ENCODE assay signal across 11 mouse cellular contexts in the genomic region with DNA sequence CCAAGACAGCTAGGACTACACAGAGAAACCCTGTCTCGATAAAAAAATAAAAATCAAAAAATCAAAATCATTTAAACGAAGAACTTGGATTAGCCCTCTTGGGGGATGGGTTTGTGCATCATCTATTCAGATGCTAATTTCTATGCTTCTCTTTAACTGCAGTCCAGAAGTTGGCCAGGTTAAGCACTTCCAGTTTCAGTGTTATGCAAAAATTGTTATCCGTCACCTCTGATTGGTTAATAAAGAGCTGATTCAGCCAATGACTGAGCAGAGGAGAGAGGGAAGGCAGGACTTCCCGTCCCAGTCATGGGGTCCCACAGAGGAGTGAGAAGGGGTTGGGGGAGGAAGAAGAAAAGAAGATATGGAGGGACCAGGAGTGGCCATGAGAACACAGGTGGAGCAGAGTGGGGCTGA. TPM values are rescaled to one million over a fixed set of nuclear protein-coding genes. Genes with fewer than 3 reads are reported as not detected.
DNase-seq lines count a peak whose midpoint lies in the region; ATAC-seq and TF ChIP-seq lines count a peak whose summit lies in the region.
"Had no signal": no experiment of that assay in that cellular context is flagged by ENCODE, and none has a peak within 500 bp of the region (broad histone marks: within the 10 kb centered on the region; RNA-seq: fewer than 3 reads in every experiment).

No protein-coding gene starts in this region.

- H3K4me1 ChIP-seq in kidney, embryonic 15.5 days, result peaks cover 37% of the 10 kb centered on the region
- H3K4me1 ChIP-seq in kidney, embryonic 14.5 days (ENCODE audit: control insufficient read depth, insufficient read depth, low read length), result peaks cover 21% of the 10 kb centered on the region
- no peaks in the 10 kb centered on the region for H3K4me1 ChIP-seq in ES-Bruce4 (ENCODE audit: control insufficient read depth, insufficient read depth, low read length)
- peaks cover 34% of the 10 kb centered on the region for H3K4me1 ChIP-seq in embryonic facial prominence, embryonic 10.5 days
- H3K4me1 ChIP-seq in midbrain, embryonic 13.5 days (replicated peaks), result peaks cover 52% of the 10 kb centered on the region

- H3K27me3 ChIP-seq in kidney, embryonic 15.5 days, result no peaks in the 10 kb centered on the region
- H3K27me3 ChIP-seq in kidney, embryonic 14.5 days (ENCODE audit: control insufficient read depth, insufficient read depth, low read length), result no peaks in the 10 kb centered on the region
- no peaks in the 10 kb centered on the region for H3K27me3 ChIP-seq in ES-Bruce4 (ENCODE audit: control insufficient read depth, insufficient read depth, low read length, poor library complexity, severe bottlenecking)
- H3K27me3 ChIP-seq in embryonic facial prominence, embryonic 10.5 days (replicated peaks; ENCODE audit: low read depth, poor library complexity, severe bottlenecking), result no peaks in the 10 kb centered on the region
- no peaks in the 10 kb centered on the region for H3K27me3 ChIP-seq in midbrain, embryonic 13.5 days

- no peak for DNase-seq in embryonic facial prominence, embryonic 10.5 days (ENCODE audit: low spot score)
- no peak for DNase-seq in MN1 (ENCODE audit: low spot score)
- no peak for DNase-seq in cerebellum, postnatal 10 days
- no peak for DNase-seq in heart, postnatal 10 days
- DNase-seq: cerebellum, postnatal 36 days; kidney, adult 9 months; lung, adult 2 months had no signal

- WGBS in kidney, embryonic 15.5 days, result 65% methylated on average over 4 of the region's 4 CpGs
- 72% methylated on average over 4 of the region's 4 CpGs for WGBS in kidney, embryonic 14.5 days
- 61% methylated on average over 4 of the region's 4 CpGs for WGBS in embryonic facial prominence, embryonic 10.5 days
- WGBS in midbrain, embryonic 13.5 days, result 67% methylated on average over 4 of the region's 4 CpGs

- H3K9me3 ChIP-seq in kidney, embryonic 15.5 days (replicated peaks), result no peaks in the 10 kb centered on the region
- no peaks in the 10 kb centered on the region for H3K9me3 ChIP-seq in kidney, embryonic 14.5 days (ENCODE audit: control insufficient read depth, low read length)
- no peaks in the 10 kb centered on the region for H3K9me3 ChIP-seq in ES-Bruce4 (replicated peaks; ENCODE audit: control insufficient read depth, insufficient read depth, low read length, poor library complexity, severe bottlenecking)
- H3K9me3 ChIP-seq in embryonic facial prominence, embryonic 10.5 days, result no peaks in the 10 kb centered on the region
- no peaks in the 10 kb centered on the region for H3K9me3 ChIP-seq in midbrain, embryonic 13.5 days

- peak; percentile 84 for TF ChIP-seq POLR2A in ES-Bruce4 (IDR thresholded peaks at IDR 0.05; ENCODE audit: insufficient read depth, low read length)

- H3K27ac ChIP-seq in kidney, embryonic 15.5 days, result no peak overlapping the region
- no peak overlapping the region for H3K27ac ChIP-seq in kidney, embryonic 14.5 days (ENCODE audit: low read depth, low read length)
- H3K27ac ChIP-seq in ES-Bruce4 (ENCODE audit: insufficient read depth, low read length), result peak overlapping the region; percentile 98
- no peak overlapping the region for H3K27ac ChIP-seq in embryonic facial prominence, embryonic 10.5 days (replicated peaks)
- no peak overlapping the region for H3K27ac ChIP-seq in midbrain, embryonic 13.5 days

- H3K9ac ChIP-seq in kidney, embryonic 15.5 days, result no peak overlapping the region
- H3K9ac ChIP-seq in kidney, embryonic 14.5 days (ENCODE audit: low read depth, low read length), result no peak overlapping the region
- H3K9ac ChIP-seq in ES-Bruce4 (ENCODE audit: low read depth, poor library complexity, severe bottlenecking), result peak overlapping the region; percentile 80
- H3K9ac ChIP-seq in midbrain, embryonic 13.5 days (replicated peaks), result no peak overlapping the region

- H3K4me2 ChIP-seq in kidney, embryonic 15.5 days, result peak overlapping the region; percentile 77; the same call in 1 of the 2 replicates
- H3K4me2 ChIP-seq in kidney, embryonic 14.5 days (replicated peaks; ENCODE audit: low read depth, low read length), result no peak overlapping the region; the same call in 1 of the 2 replicates
- no peak overlapping the region; the same call in 1 of the 2 replicates for H3K4me2 ChIP-seq in midbrain, embryonic 13.5 days (replicated peaks)

- TF ChIP-seq EP300 in ES-Bruce4 (IDR thresholded peaks at IDR 0.05; ENCODE audit: insufficient read depth, low read depth, low read length), result no peak

- H3K4me3 ChIP-seq in kidney, embryonic 15.5 days (replicated peaks), result no peak overlapping the region
- H3K4me3 ChIP-seq in kidney, embryonic 14.5 days (ENCODE audit: low read length), result no peak overlapping the region
- peak overlapping the region; percentile 99 for H3K4me3 ChIP-seq in ES-Bruce4 (ENCODE audit: low read depth, low read length)
- H3K4me3 ChIP-seq in embryonic facial prominence, embryonic 10.5 days, result peak overlapping the region; percentile 34
- 0 out of 2 replicates have a peak overlapping the region, but pooled peaks have one; percentile 4 for H3K4me3 ChIP-seq in midbrain, embryonic 13.5 days (replicated peaks)

- H3K36me3 ChIP-seq in kidney, embryonic 15.5 days, result peaks cover 28% of the 10 kb centered on the region
- peaks cover 28% of the 10 kb centered on the region for H3K36me3 ChIP-seq in kidney, embryonic 14.5 days (ENCODE audit: control insufficient read depth, insufficient read depth, low read length)
- H3K36me3 ChIP-seq in ES-Bruce4 (ENCODE audit: control insufficient read depth, insufficient read depth, low read length, poor library complexity, severe bottlenecking), result peaks cover 9% of the 10 kb centered on the region; the same call in 1 of the 2 replicates
- H3K36me3 ChIP-seq in embryonic facial prominence, embryonic 10.5 days (replicated peaks), result peaks cover 34% of the 10 kb centered on the region
- peaks cover 23% of the 10 kb centered on the region for H3K36me3 ChIP-seq in midbrain, embryonic 13.5 days

- TF ChIP-seq CTCF in ES-Bruce4 (IDR thresholded peaks at IDR 0.05; ENCODE audit: low read depth, low read length), result no peak

- intact Hi-C loops in heart, postnatal 10 days (cut with DNase I), result no loop called here

- no peak for ATAC-seq in kidney, embryonic 15.5 days (replicated peaks; ENCODE audit: low FRiP score)
- ATAC-seq in kidney, embryonic 14.5 days (ENCODE audit: low FRiP score, low TSS enrichment), result no peak
- ATAC-seq in midbrain, embryonic 13.5 days, result no peak

RNA-seq across cellular contexts. Expression of a gene that starts 1.9 kb away (rescaled TPM):
- polyA plus RNA-seq in kidney, embryonic 15.5 days (2015; fragmentation: Nextera tagmentation; extraction: Ambion mirVana), result 27.3 and 29.4 TPM in 2 replicates
- polyA plus RNA-seq in kidney, embryonic 14.5 days (2014; fragmentation: Nextera tagmentation; extraction: Ambion mirVana), result 13.5 and 26.0 TPM in 2 replicates
- 73.2 and 73.4 TPM in 2 replicates for polyA plus RNA-seq in ES-Bruce4 (2011; ENCODE audit: insufficient read depth, insufficient read length, low read depth, missing spikeins)
- 39.2 TPM in 2 replicates for polyA plus RNA-seq in embryonic facial prominence, embryonic 10.5 days (2016; fragmentation: Nextera tagmentation; extraction: Ambion mirVana)
- 30.3 and 30.8 TPM in 2 replicates for polyA plus RNA-seq in midbrain, embryonic 13.5 days (2015; fragmentation: Nextera tagmentation; extraction: Ambion mirVana)
- total RNA-seq in heart, postnatal 10 days (2021), result 10 to 100 TPM; 33.7 to 36.6 TPM

RNA-seq across cellular contexts. Expression of a gene that starts 2.2 kb away (rescaled TPM):
- polyA plus RNA-seq in kidney, embryonic 15.5 days (2015; fragmentation: Nextera tagmentation; extraction: Ambion mirVana), result 78.6 and 84.5 TPM in 2 replicates
- 81.3 and 95.2 TPM in 2 replicates for polyA plus RNA-seq in kidney, embryonic 14.5 days (2014; fragmentation: Nextera tagmentation; extraction: Ambion mirVana)
- 53.9 and 56.6 TPM in 2 replicates for polyA plus RNA-seq in ES-Bruce4 (2011; ENCODE audit: insufficient read depth, insufficient read length, low read depth, missing spikeins)
- polyA plus RNA-seq in embryonic facial prominence, embryonic 10.5 days (2016; fragmentation: Nextera tagmentation; extraction: Ambion mirVana), result 43.5 and 44.9 TPM in 2 replicates
- 78.7 and 81.1 TPM in 2 replicates for polyA plus RNA-seq in midbrain, embryonic 13.5 days (2015; fragmentation: Nextera tagmentation; extraction: Ambion mirVana)
- total RNA-seq in heart, postnatal 10 days (2021), result 10 to 100 TPM; 46.4 to 50.6 TPM

RNA-seq across cellular contexts. Expression of a gene that starts 13.8 kb away (rescaled TPM):
- 76.0 and 81.8 TPM in 2 replicates for polyA plus RNA-seq in kidney, embryonic 15.5 days (2015; fragmentation: Nextera tagmentation; extraction: Ambion mirVana)
- 75.1 and 109 TPM in 2 replicates for polyA plus RNA-seq in kidney, embryonic 14.5 days (2014; fragmentation: Nextera tagmentation; extraction: Ambion mirVana)
- 108 and 112 TPM in 2 replicates for polyA plus RNA-seq in ES-Bruce4 (2011; ENCODE audit: insufficient read depth, insufficient read length, low read depth, missing spikeins)
- polyA plus RNA-seq in embryonic facial prominence, embryonic 10.5 days (2016; fragmentation: Nextera tagmentation; extraction: Ambion mirVana), result 60.4 and 72.1 TPM in 2 replicates
- 60.6 and 62.3 TPM in 2 replicates for polyA plus RNA-seq in midbrain, embryonic 13.5 days (2015; fragmentation: Nextera tagmentation; extraction: Ambion mirVana)
- 100 to 1,000 TPM; 180 to 190 TPM for total RNA-seq in heart, postnatal 10 days (2021)

RNA-seq across cellular contexts. Expression of a gene that starts 42.9 kb away (rescaled TPM):
- 0.32 and 0.43 TPM in 2 replicates for polyA plus RNA-seq in kidney, embryonic 15.5 days (2015; fragmentation: Nextera tagmentation; extraction: Ambion mirVana)
- polyA plus RNA-seq in kidney, embryonic 14.5 days (2014; fragmentation: Nextera tagmentation; extraction: Ambion mirVana), result 0.10 and 0.47 TPM in 2 replicates
- polyA plus RNA-seq in ES-Bruce4 (2011; ENCODE audit: insufficient read depth, insufficient read length, low read depth, missing spikeins), result 0.75 and 1.1 TPM in 2 replicates
- polyA plus RNA-seq in embryonic facial prominence, embryonic 10.5 days (2016; fragmentation: Nextera tagmentation; extraction: Ambion mirVana), result 0.48 and 0.49 TPM in 2 replicates
- 0.28 and 0.87 TPM in 2 replicates for polyA plus RNA-seq in midbrain, embryonic 13.5 days (2015; fragmentation: Nextera tagmentation; extraction: Ambion mirVana)
- total RNA-seq in heart, postnatal 10 days (2021), result under 1 TPM; 0.57 to 0.67 TPM

RNA-seq across cellular contexts. Expression of a gene that starts 53.6 kb away (rescaled TPM):
- polyA plus RNA-seq in kidney, embryonic 15.5 days (2015; fragmentation: Nextera tagmentation; extraction: Ambion mirVana), result 43.3 and 47.4 TPM in 2 replicates
- polyA plus RNA-seq in kidney, embryonic 14.5 days (2014; fragmentation: Nextera tagmentation; extraction: Ambion mirVana), result 35.7 and 50.9 TPM in 2 replicates
- 66.9 and 68.8 TPM in 2 replicates for polyA plus RNA-seq in ES-Bruce4 (2011; ENCODE audit: insufficient read depth, insufficient read length, low read depth, missing spikeins)
- 65.7 and 73.1 TPM in 2 replicates for polyA plus RNA-seq in embryonic facial prominence, embryonic 10.5 days (2016; fragmentation: Nextera tagmentation; extraction: Ambion mirVana)
- 17.3 and 20.7 TPM in 2 replicates for polyA plus RNA-seq in midbrain, embryonic 13.5 days (2015; fragmentation: Nextera tagmentation; extraction: Ambion mirVana)
- 1 to 10 TPM; 8.8 to 9.5 TPM for total RNA-seq in heart, postnatal 10 days (2021)

Comparison
In these comparisons a context has a peak if more than half of its experiments do, and no peak if none do; other contexts are left out.
1. H3K4me3 ChIP-seq: peak in ES-Bruce4 (single experiment), embryonic facial prominence, embryonic 10.5 days (single experiment) and midbrain, embryonic 13.5 days (single experiment); none in kidney, embryonic 15.5 days (single experiment) and kidney, embryonic 14.5 days (single experiment).